Mouse (Mus musculus): ENCODE results near the gene Npepl1.

DNA sequence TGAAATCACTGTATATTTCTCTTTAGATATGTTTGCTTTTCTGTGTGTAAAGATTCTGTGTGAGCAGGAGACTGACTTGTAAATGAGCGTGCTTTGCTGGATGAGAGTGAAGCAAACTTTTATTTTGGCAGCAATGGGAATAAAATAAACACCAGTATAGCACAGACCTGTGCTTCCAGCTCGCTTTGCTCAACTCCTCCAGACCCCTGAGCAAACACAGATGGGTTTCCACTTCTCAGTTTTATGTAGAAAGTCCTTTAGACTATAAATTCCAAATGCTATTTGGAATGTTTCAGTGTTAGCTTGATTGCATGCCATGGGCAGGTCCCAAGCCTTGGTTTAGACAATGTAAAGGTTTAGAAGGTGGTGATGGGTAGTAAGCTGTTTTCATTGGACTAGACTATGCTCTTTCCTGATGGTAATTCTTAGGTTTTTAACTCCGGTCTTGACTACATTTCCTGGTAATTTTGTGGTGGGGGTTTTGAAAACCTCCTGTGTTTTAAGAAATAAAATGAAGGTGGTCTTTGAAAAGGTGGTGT lies 27.7 kb upstream of the Npepl1 start:
- TF ChIP-seq POLR2A (IDR thresholded peaks at IDR 0.05; ENCODE audit: control insufficient read depth in 1 of 2, insufficient read depth in 1 of 2, low read depth in 1 of 2, low read length in 2 of 2, poor library complexity in 1 of 2) = no peak
- TF ChIP-seq NRF1 (IDR thresholded peaks at IDR 0.05; ENCODE audit: insufficient read depth, low read depth, low read length, poor library complexity, severe bottlenecking) = no peak
- TF ChIP-seq MAFK (IDR thresholded peaks at IDR 0.05; ENCODE audit: borderline replicate concordance, low read depth, low read length) = no peak
- TF ChIP-seq E2F4 (IDR thresholded peaks at IDR 0.05; ENCODE audit: borderline replicate concordance, low read depth, low read length) = no peak
- no peak for TF ChIP-seq CTCF (IDR thresholded peaks at IDR 0.05 in 2 of 3, conservative IDR thresholded peaks at IDR 0.05 in 1 of 3; ENCODE audit: control insufficient read depth in 1 of 3, insufficient read depth in 1 of 3, low read depth in 2 of 3, low read length in 3 of 3, poor library complexity in 1 of 3, severe bottlenecking in 1 of 3)
- no peak for TF ChIP-seq NELFE (IDR thresholded peaks at IDR 0.05; ENCODE audit: low read depth, low read length)
- no peak for TF ChIP-seq MEF2A (IDR thresholded peaks at IDR 0.05; ENCODE audit: extremely low read depth, insufficient replicate concordance, low read depth, low read length, poor library complexity, severe bottlenecking)
- TF ChIP-seq SMC3 (IDR thresholded peaks at IDR 0.05; ENCODE audit: low read depth, low read length) = no peak
- no peak for TF ChIP-seq ZMIZ1 (IDR thresholded peaks at IDR 0.05; ENCODE audit: low read depth, low read length)
- no peak for TF ChIP-seq TCF12 (IDR thresholded peaks at IDR 0.05; ENCODE audit: low read depth, low read length)
- no peak for TF ChIP-seq MXI1 (IDR thresholded peaks at IDR 0.05; ENCODE audit: low read depth, low read length)
- TF ChIP-seq RAD21 (IDR thresholded peaks at IDR 0.05; ENCODE audit: low read depth, low read length) = no peak
- no peak for TF ChIP-seq GATA1 (IDR thresholded peaks at IDR 0.05; ENCODE audit: low read depth, low read length)
